Mouse (Mus musculus) left cerebral cortex, adult 2 months (tissue): ENCODE data around the gene Acss1. TPM values are rescaled to one million over a fixed set of nuclear protein-coding genes. Genes with fewer than 3 reads are reported as not detected.

ENCODE experiments used
- DNase-seq, 2 experiments: peaks; one replicate each; pipeline ENCODE4 v3.0.0; 2021 to 2022; ENCODE audit warnings: low spot score in 2 of 2, mixed read lengths in 1 of 2; ENCODE audit errors: extremely low spot score in 1 of 2
- H3K27ac ChIP-seq: fragments of 200-600 bp; 2 replicates; pipeline ENCODE4 v1.8.1; 2022
- H3K4me3 ChIP-seq: fragments of 200-600 bp; 2 replicates; pipeline ENCODE4 v1.8.1; 2022
- CTCF ChIP-seq: fragments of 200-600 bp; IDR thresholded peaks from 2 replicates; pipeline ENCODE4 v1.8.1; 2022; ENCODE audit warnings: antibody characterized with exemption, mild to moderate bottlenecking, moderate library complexity
- intact Hi-C: fragments of 180-260 bp; cut with DNase I; formaldehyde crosslinking; loops from one replicate; pipeline ENCODE4 v1.15.1; 2025
- total RNA-seq, 2 experiments: library from RNA; stranded (reverse); gene quantifications; 2 replicates each; pipeline ENCODE4 v1.2.3; 2021

Acss1 gene
- total RNA-seq, 2 experiments from 2014 or later = 18.5 to 21.5 TPM

GRCm38 (mm10) chr2:150650511-150651074 is 17.7 kb downstream of the Acss1 start:
- no peak overlapping the region for H3K27ac ChIP-seq
- no peak overlapping the region for H3K4me3 ChIP-seq
- TF ChIP-seq CTCF = no peak
- intact Hi-C loops = no loop called here
- no peak for DNase-seq

DNA sequence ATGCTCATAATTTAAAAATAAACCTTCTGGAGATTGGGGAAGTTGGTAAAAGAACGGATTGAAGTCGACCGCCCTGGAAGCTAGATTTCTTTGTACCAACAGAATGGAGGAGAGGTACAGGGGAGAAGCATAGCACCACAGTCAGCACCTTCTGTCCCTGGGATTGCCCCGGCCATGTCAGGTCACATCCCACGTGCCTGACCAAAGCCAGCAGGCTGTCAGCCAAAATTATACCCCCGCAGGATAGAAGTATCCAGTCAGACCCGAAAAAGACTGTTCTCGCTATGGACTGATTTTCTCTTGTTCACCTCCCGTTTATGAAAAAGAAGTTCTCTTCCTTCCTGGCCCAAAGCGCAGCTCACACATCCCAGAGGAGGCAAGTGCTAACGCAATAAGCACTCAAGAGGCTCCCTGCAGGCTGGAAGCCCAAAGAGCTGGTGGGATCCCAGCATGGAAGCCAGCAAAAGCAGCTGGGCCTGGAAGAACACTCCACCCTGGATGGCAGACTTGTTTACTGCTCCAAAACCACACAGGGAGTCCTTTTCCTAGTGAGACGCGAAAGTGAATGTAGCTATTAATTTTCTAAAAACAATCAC is 19.9 kb downstream of the Acss1 start:
- no peak for TF ChIP-seq CTCF
- intact Hi-C loops = no loop called here
- Histone ChIP-seq H3K4me3 (no peak overlapping the region), H3K27ac (peak overlapping the region; percentile 75)
- no peak for DNase-seq

- Histone ChIP-seq H3K27ac (peak overlapping the region; percentile 75), H3K4me3 (no peak overlapping the region)
- intact Hi-C loops = no loop called here
- DNase-seq = no peak
- no peak for TF ChIP-seq CTCF
Observed at GRCm38 (mm10) chr2:150647681-150648299, 20.5 kb downstream of the Acss1 start.

DNA sequence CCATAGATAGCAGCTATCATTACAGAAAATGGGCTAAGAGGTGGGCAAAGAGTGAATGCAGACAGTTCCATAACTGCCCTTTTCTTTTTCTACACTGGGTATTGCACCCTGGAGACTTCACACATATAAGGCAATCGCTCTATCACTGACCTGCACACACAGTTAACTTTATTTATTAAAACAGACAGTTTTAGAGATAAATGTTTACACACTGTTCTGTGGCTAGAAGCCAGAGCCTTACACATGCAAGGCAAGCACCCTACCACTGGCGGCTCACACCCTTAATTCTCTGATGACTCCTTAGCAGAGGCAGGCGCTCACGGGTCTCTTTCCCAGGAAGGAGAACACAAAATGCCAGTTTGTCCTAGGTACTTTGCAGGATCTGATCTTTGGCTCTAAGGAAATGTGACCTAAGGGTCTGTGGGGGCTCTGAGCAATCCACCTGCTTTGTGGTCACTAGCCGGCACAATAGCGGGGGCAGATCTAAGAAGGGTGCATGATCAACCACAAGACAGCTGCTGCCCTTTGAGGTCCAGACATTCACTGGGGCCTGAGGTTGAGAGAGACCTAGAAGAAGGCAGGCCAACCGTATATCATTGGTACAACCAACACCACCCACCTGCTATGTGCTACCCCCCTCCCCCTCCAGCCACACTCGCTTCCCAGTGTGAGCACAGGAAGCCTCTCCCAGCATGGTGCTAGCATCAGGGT is 21.7 kb downstream of the Acss1 start:
- Histone ChIP-seq H3K27ac (no peak overlapping the region), H3K4me3 (no peak overlapping the region)
- no peak for DNase-seq
- TF ChIP-seq CTCF = no peak
- intact Hi-C loops = no loop called here

GRCm38 (mm10) chr2:150645225-150645624 is 23.1 kb downstream of the Acss1 start:
- Histone ChIP-seq H3K27ac (peak overlapping the region; percentile 55; the same call in 1 of the 2 replicates), H3K4me3 (no peak overlapping the region)
- no peak for DNase-seq
- intact Hi-C loops = no loop called here
- TF ChIP-seq CTCF = no peak

- peak; percentile 22 to 67 for DNase-seq
- no peak for TF ChIP-seq CTCF
- H3K27ac ChIP-seq = peak overlapping the region; percentile 74
- intact Hi-C loops = no loop called here
- H3K4me3 ChIP-seq = no peak overlapping the region
Observed at GRCm38 (mm10) chr2:150643726-150644415, 24.4 kb downstream of the Acss1 start.

DNA sequence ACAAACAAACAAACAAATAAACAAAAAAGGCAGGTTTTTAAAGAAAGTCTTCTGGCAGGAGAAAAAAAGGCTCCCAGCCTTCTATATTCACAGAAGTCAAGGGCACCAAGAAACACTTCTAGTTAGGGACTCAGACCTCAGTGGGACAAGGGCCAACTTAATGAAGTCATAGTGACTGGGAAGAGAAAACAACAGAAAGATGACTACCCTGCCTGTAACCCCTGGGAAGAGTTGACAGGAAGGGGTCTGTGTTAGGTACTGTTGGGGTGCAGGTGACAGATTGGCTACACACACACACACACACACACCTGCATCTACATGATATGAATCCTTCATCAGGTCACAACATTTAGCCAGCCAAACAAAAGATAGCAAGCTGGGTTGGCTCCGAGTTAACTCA is 25.1 kb downstream of the Acss1 start:
- intact Hi-C loops = no loop called here
- H3K27ac ChIP-seq = peak overlapping the region; percentile 74
- DNase-seq = no peak
- no peak overlapping the region for H3K4me3 ChIP-seq
- TF ChIP-seq CTCF = no peak

DNA sequence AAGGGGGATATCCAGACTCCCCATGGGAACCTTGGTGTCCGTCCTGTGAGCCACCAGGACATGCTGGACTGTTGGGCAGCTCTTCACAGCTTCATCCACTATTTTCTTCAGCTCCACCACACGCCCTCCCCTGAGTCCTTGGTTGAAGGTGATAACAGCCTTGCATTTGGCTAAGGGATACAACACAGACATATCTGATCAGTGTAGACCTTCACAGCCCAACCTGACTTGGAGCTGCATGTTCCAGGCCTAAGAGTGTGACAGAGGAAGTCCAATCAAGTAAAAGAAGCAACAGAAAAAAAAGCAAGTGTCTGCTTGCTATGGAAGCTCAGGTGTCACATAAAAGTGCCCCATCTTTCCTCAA is 29.9 kb downstream of the Acss1 start:
- intact Hi-C loops = no loop called here
- TF ChIP-seq CTCF = no peak
- Histone ChIP-seq H3K27ac (no peak overlapping the region), H3K4me3 (no peak overlapping the region)
- DNase-seq = no peak

DNA sequence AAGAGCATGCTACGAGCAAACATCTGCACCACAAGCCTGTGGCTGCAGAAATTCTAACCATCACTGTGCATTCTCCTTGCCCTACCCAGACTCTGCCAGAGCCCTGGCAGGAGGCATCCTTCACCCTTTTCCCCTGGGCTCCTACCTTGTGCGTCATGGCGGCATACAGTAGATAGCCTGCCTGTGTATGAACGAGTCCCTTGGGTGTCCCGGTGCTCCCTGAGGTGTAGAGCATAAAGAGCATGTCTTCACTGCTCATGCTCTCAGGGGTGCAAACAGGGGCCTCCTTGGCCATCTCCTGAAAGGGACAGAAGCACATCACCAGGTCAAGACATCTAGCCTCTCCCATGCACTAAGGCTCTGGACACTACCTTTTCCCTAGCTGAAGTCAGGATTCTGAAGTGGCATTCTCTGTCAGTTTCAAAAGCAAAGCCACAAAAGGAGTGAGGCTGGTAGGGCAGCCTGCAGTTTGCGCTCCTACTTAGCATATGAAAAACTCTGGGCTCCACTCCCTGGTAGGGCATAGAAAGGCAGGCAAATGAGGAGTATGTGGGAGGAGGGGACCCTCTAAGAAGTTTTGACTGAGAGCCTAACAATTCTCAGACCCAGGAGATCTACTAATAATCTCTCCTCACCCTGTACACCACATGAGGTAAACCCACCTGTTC is 30.5 kb downstream of the Acss1 start:
- intact Hi-C loops = no loop called here
- TF ChIP-seq CTCF = no peak

GRCm38 (mm10) chr2:150635877-150636446 is 32.3 kb downstream of the Acss1 start:
- Histone ChIP-seq H3K4me3 (no peak overlapping the region), H3K27ac (no peak overlapping the region)
- no peak for TF ChIP-seq CTCF
- intact Hi-C loops = no loop called here
- no peak for DNase-seq

More for the DNA sequence above, 30.5 kb downstream of the Acss1 start:
- Histone ChIP-seq H3K4me3 (no peak overlapping the region), H3K27ac (0 out of 2 replicates have a peak overlapping the region, but pooled peaks have one; percentile 17)
- DNase-seq = no peak

DNA sequence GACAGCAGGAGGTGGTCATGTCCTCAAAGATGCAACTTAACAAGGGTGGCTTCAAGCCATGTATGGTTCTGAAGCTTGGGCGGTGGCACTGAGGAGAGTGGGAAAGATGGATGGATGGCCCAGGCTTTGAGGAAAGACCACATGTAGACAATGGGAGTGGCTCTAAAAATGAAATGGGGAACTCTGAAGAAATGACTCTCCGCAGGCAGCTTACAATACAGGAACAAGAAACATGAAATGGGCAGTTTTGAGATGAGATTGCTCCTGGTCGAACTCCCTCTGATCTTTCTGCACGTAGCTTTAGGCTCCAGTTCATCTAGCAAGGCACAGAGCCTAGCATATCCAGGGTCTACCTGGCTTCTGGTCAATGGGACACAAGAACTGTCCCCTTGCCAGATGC is 39.0 kb downstream of the Acss1 start:
- no peak for DNase-seq
- TF ChIP-seq CTCF = no peak
- intact Hi-C loops = no loop called here
- Histone ChIP-seq H3K27ac (no peak overlapping the region), H3K4me3 (no peak overlapping the region)
